Mouse (Mus musculus): ENCODE results near the gene Hsf5. TPM values are rescaled to one million over a fixed set of nuclear protein-coding genes. Genes with fewer than 3 reads are reported as not detected.

Hsf5 gene
- total RNA-seq, 2 experiments from 2014 or later: not detected

- no peak for ATAC-seq (replicated peaks; ENCODE audit: low FRiP score, poor library complexity, severe bottlenecking)
Observed at GRCm38 (mm10) chr11:87680786-87681185, 63.8 kb downstream of the Hsf5 start.

- ATAC-seq (replicated peaks; ENCODE audit: low FRiP score, poor library complexity, severe bottlenecking): no peak
Observed at GRCm38 (mm10) chr11:87682096-87682495, 65.1 kb downstream of the Hsf5 start.

DNA sequence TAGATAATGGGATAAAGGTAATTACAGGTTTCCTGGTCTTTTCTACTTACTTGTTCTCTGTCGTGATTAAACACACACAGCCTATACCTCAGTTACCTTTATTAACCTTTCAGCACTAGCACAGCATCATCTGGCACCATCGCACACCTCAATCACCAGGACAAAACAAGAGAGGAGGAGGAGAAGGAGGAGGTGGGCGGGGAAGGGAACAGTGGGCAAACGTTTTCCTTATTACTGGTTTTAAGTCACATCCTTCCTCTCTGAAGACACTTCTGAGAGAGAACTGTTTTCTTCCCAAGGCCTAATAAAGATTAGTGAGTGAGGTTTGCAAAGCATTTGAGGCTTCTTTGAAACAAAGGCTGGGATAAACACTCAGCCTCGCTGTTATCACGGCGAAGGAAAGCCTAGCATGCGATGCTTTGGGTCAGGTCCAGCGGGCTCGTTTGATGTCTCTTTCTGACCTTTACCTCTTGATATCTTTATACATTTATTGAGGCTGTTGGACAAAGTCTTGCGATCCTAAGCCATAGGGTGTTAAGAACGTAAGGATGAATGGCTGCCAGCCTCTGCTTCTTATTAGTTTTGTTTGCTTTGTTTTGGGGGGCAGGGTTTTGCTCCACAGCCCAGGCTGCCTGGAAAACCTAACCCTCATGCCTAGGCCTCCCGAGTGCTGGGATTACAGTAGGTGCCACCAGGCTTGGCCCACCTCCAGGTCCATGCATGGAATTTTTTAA lies 66.0 kb downstream of the Hsf5 start:
- ATAC-seq (replicated peaks; ENCODE audit: low FRiP score, poor library complexity, severe bottlenecking): no peak

DNA sequence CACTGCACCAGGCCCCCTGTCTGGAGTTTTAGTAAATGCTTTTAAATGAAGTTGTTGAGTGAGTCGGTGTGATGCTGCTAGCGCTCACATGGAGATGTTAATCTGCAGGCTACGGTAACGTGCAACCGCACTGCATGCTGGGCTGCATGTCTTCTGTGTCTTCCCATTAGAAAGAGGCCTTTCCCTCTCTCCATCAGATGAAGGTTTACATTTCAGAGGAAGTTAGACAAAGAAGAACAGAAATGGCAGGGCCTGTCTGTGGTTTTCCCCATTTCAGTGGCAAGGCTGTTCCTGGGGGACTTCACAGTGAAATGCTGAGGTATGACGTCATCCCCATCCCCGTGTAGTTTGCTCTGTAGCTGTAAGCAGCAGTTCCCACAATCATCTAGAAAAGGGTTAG lies 69.4 kb downstream of the Hsf5 start:
- no peak for ATAC-seq (replicated peaks; ENCODE audit: low FRiP score, poor library complexity, severe bottlenecking)

- no peak for ATAC-seq (replicated peaks; ENCODE audit: low FRiP score, poor library complexity, severe bottlenecking)
Observed at GRCm38 (mm10) chr11:87687246-87688225, 70.6 kb downstream of the Hsf5 start.

DNA sequence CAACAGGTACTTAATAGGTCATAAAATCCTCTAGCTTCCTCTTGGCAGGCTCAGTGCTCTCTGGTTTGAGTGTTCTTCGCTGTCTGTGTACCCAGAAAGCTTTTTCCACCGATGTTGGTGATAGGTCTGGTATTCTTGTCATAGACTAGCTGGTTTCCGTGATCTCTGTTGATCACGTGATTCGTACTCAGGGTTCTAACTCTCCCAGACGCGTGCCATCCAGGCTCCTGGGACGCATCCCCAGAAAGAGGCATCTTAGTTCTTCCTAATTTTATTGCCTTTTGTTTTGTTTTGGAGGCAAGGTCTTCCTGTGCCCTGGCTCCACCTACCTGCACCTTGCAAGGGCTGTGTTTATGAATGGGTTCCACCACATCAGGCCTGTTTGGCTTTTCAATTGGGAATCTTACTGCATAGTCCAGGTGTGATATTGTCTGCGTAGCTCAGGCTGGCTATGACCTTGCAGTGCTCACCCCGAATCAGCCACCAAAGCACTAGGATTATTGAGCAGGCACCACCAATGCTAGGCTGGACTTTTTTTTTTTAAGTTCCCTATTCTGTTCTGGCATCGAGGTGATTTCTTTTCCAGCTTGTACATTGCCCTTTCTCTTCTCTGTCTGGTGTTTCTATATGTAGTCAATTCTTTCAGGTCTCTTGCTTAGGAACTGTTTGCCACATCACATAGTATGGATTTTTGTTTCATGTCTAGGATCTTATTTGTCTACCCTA lies 71.7 kb downstream of the Hsf5 start:
- no peak for ATAC-seq (replicated peaks; ENCODE audit: low FRiP score, poor library complexity, severe bottlenecking)

DNA sequence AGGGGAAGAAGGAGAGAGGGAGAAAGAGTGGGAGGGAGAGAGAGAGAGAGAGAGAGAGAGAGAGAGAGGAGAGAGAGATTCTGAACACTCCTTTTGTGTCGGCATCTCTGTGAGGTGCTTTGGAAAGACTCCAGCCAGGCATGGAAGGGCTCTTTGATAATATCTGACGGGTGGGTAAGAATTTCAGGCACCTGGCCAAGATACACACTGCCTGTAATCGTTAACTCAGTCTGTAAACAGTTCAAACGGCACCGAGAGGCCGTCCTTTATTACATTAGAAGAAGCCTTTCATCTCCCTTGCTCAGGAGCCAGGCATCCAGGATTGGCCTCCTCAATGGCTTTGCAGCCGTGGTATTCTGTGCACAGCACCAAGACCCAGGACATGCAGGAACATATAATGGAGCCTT lies 72.4 kb downstream of the Hsf5 start:
- ATAC-seq (replicated peaks; ENCODE audit: low FRiP score, poor library complexity, severe bottlenecking): 0 out of 2 replicates have a peak, but pooled peaks have one; percentile 36

GRCm38 (mm10) chr11:87690054-87690740 lies 73.2 kb downstream of the Hsf5 start:
- ATAC-seq (replicated peaks; ENCODE audit: low FRiP score, poor library complexity, severe bottlenecking): peak; percentile 87

GRCm38 (mm10) chr11:87697131-87697682 lies 80.2 kb downstream of the Hsf5 start:
- ATAC-seq (replicated peaks; ENCODE audit: low FRiP score, poor library complexity, severe bottlenecking): no peak

DNA sequence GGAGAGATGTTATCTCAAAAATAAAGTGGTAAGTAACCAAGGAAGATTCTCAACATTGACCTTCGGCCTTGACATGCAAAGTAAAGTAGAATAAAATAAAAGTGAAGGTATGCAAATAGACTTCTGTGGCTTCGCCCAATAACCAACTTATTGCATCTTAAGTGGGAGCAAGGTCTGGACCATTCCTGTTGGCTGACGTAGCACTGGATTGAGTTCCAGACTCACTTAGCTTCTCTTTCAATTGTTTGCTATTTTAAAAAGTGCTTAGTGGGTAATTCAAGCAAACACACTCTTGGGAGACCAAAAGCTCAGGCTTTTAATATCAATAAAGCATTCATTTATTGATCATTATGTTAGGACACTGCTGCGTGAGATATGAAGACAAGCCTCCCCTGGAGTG lies 81.2 kb downstream of the Hsf5 start:
- ATAC-seq (replicated peaks; ENCODE audit: low FRiP score, poor library complexity, severe bottlenecking): no peak

- no peak for ATAC-seq (replicated peaks; ENCODE audit: low FRiP score, poor library complexity, severe bottlenecking)
Observed at GRCm38 (mm10) chr11:87701108-87701507, 84.1 kb downstream of the Hsf5 start.

DNA sequence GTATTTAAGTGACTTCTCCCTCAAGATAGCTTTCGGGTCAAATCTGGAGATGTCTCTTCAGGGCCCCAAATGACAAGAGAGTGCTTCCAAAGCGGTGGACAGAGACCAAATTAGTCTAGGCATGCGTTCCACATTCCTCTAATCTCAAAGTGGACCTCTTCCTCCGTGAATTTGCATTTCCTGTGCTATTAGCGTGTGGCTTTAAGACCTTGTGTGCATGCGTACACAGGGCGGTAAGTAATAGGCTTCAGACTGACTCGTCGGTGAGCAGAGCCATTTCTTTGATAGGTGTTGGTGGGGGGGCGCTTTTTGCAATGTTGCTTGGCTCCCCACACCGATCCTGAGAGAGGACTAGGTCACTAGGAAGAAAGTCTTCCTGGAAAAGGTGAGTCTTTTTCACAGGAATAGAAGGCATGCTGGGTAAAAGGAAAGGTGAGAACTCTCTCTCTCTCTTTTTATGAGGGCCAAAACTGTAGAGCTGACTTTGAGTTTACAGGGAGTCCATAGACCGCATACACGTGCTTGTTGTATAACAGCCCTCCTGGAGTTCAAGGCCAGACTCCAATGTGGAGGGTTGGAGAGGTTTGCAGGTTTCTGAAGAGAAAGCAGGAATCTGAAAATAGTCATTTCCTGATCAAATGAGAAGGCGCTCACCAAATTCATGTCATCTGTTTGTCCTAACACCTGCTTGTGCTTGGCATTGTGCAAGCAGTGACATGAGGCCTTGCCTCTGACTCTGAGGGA lies 85.1 kb downstream of the Hsf5 start:
- ATAC-seq (replicated peaks; ENCODE audit: low FRiP score, poor library complexity, severe bottlenecking): no peak

DNA sequence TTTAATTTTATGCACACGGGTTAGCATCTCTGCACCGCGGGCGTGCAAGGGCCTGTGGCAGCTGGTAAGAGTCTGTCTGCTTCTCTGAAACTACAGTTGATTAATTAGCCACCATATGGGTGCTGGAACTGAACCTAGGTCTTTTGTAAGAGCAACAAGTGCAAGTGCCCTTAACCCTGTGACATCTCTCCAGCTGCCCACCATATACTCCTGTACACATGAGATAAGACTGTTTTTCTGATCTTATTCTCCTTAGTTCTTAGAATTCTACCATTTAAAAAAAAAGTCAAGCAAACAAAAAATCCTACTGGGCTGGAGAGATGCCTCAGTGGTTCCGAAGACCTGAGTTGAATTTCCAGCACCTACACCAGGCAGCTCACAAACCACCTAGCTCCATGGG lies 86.7 kb downstream of the Hsf5 start:
- peak; percentile 34; the same call in 1 of the 2 replicates for ATAC-seq (replicated peaks; ENCODE audit: low FRiP score, poor library complexity, severe bottlenecking)

DNA sequence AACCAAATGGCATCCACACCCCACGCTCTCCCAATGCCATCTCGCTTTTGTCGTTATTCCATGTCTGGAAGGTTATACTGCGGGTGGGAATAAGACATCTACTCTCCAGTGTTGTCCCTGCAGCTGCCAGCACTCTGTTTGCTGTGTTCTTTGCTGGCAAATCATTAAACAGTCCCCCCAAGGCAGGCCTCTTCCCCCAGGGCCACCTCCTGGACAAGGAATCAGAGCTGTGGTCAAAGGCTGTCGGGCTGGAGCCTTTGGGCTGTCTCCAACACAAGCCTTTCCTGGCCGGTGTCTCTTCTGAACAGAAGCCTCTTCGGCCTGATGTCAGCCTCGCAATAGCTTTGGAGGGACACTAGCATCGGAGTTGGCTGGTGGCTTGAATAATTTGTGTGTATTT lies 87.3 kb downstream of the Hsf5 start:
- no peak for ATAC-seq (replicated peaks; ENCODE audit: low FRiP score, poor library complexity, severe bottlenecking)

- no peak for ATAC-seq (replicated peaks; ENCODE audit: low FRiP score, poor library complexity, severe bottlenecking)
Observed at GRCm38 (mm10) chr11:87707570-87707969, 90.6 kb downstream of the Hsf5 start.

GRCm38 (mm10) chr11:87708979-87709378 lies 92.0 kb downstream of the Hsf5 start:
- no peak for ATAC-seq (replicated peaks; ENCODE audit: low FRiP score, poor library complexity, severe bottlenecking)

Measured in erythroid progenitor cell, adult 5-6 weeks (primary cell).